Mouse (Mus musculus): ENCODE data around the gene Rplp0.
"Not testable (repeated sequence)": the region's sequence is repeated elsewhere in the genome, so short reads cannot be mapped to it uniquely, and the experiment has no call there.

Rplp0 gene

GRCm38 (mm10) chr5:115559237-115560101 is at the start of gene Rplp0:
Gene Rplp0, plus strand, starts transcription at chr5:115559467.
- peak; percentile 99 to 100 for DNase-seq

GRCm38 (mm10) chr5:115509790-115510689 is 49.2 kb upstream of the Rplp0 start:
- no peak for DNase-seq

GRCm38 (mm10) chr5:115512375-115512774 is 46.9 kb upstream of the Rplp0 start:
- no peak for DNase-seq

- DNase-seq, result peak in 1 of 2 experiments; percentile 10
Observed at GRCm38 (mm10) chr5:115513246-115513645, 46.0 kb upstream of the Rplp0 start.

GRCm38 (mm10) chr5:115513721-115514120 is 45.5 kb upstream of the Rplp0 start:
- peak in 1 of 2 experiments; percentile 4 for DNase-seq

- no peak for DNase-seq
Observed at GRCm38 (mm10) chr5:115514346-115514745, 44.9 kb upstream of the Rplp0 start.

- peak; percentile 73 to 87 for DNase-seq
Observed at GRCm38 (mm10) chr5:115514896-115515587, 44.2 kb upstream of the Rplp0 start.

GRCm38 (mm10) chr5:115516081-115516907 is 43.0 kb upstream of the Rplp0 start:
- DNase-seq, result peak in 1 of 2 experiments; percentile 50

GRCm38 (mm10) chr5:115516908-115517307 is 42.4 kb upstream of the Rplp0 start:
- DNase-seq, result no peak

GRCm38 (mm10) chr5:115517501-115517900 is 41.8 kb upstream of the Rplp0 start:
- peak in 1 of 2 experiments; percentile 42 for DNase-seq

GRCm38 (mm10) chr5:115518214-115518613 is 41.1 kb upstream of the Rplp0 start:
- not testable (repeated sequence) for DNase-seq

- peak; percentile 58 to 71 for DNase-seq
Observed at GRCm38 (mm10) chr5:115520325-115520869, 38.9 kb upstream of the Rplp0 start.

GRCm38 (mm10) chr5:115521553-115522461 is 37.5 kb upstream of the Rplp0 start:
- DNase-seq, result peak; percentile 76 to 79

- DNase-seq, result no peak
Observed at GRCm38 (mm10) chr5:115522531-115522930, 36.7 kb upstream of the Rplp0 start.

- peak in 1 of 2 experiments; percentile 62 for DNase-seq
Observed at GRCm38 (mm10) chr5:115522981-115523499, 36.2 kb upstream of the Rplp0 start.

GRCm38 (mm10) chr5:115523971-115524370 is 35.3 kb upstream of the Rplp0 start:
- DNase-seq, result peak; percentile 58 to 79

- no peak for DNase-seq
Observed at GRCm38 (mm10) chr5:115524471-115524870, 34.8 kb upstream of the Rplp0 start.

- no peak for DNase-seq
Observed at GRCm38 (mm10) chr5:115525416-115525815, 33.9 kb upstream of the Rplp0 start.

GRCm38 (mm10) chr5:115525943-115526342 is 33.3 kb upstream of the Rplp0 start:
- DNase-seq, result peak in 1 of 2 experiments; percentile 44

Data from kidney, adult 8-10 months (tissue).